In genomic region chr14:29005228-29005840, GRCm38 (mm10) we compare ENCODE assay signal across 19 mouse cellular contexts. TPM values are rescaled to one million over a fixed set of nuclear protein-coding genes. Genes with fewer than 3 reads are reported as not detected.
"Had no signal": no experiment of that assay in that cellular context is flagged by ENCODE, and none has a peak within 500 bp of the region (broad histone marks: within the 10 kb centered on the region; RNA-seq: fewer than 3 reads in every experiment).

No protein-coding gene starts in this region.

- H3K4me1 ChIP-seq: lung, embryonic 15.5 days; megakaryocyte, embryonic 14.5 days; stomach, embryonic 15.5 days had no signal

- H3K4me3 ChIP-seq: lung, embryonic 15.5 days; megakaryocyte, embryonic 14.5 days; midbrain, embryonic 13.5 days; midbrain, embryonic 15.5 days; neural tube, embryonic 12.5 days; stomach, embryonic 15.5 days had no signal

- DNase-seq: liver, postnatal 0 days; lung, adult 2 months; lung, postnatal 14 days; lung, postnatal 36 days; right cerebral cortex, postnatal 14 days; thymus, adult 2 months; thymus, postnatal 14 days; thymus, postnatal 36 days had no signal

- H3K9me3 ChIP-seq: lung, embryonic 15.5 days; midbrain, embryonic 13.5 days; midbrain, embryonic 15.5 days; neural tube, embryonic 12.5 days; stomach, embryonic 15.5 days had no signal

- H3K36me3 ChIP-seq: lung, embryonic 15.5 days; midbrain, embryonic 13.5 days; midbrain, embryonic 15.5 days; neural tube, embryonic 12.5 days; stomach, embryonic 15.5 days had no signal

- H3K4me2 ChIP-seq: lung, embryonic 15.5 days; midbrain, embryonic 11.5 days; midbrain, embryonic 13.5 days; midbrain, embryonic 15.5 days; neural tube, embryonic 12.5 days; stomach, embryonic 15.5 days had no signal

- ATAC-seq: liver, postnatal 0 days; lung, postnatal 0 days; midbrain, embryonic 13.5 days; midbrain, embryonic 15.5 days had no signal

- H3K27me3 ChIP-seq: lung, embryonic 15.5 days; megakaryocyte, embryonic 14.5 days; midbrain, embryonic 13.5 days; midbrain, embryonic 15.5 days; neural tube, embryonic 12.5 days; stomach, embryonic 15.5 days had no signal

- H3K27ac ChIP-seq: lung, embryonic 15.5 days; macrophage; midbrain, embryonic 13.5 days; midbrain, embryonic 15.5 days; neural tube, embryonic 12.5 days; stomach, embryonic 15.5 days; stomach, postnatal 0 days had no signal

- H3K9ac ChIP-seq: liver, postnatal 0 days; lung, embryonic 15.5 days; midbrain, embryonic 13.5 days; midbrain, embryonic 15.5 days; neural tube, embryonic 12.5 days; stomach, embryonic 15.5 days had no signal

RNA-seq across cellular contexts. Expression of gene Lrtm1, which starts 12.7 kb away (rescaled TPM):
- polyA plus RNA-seq: lung, embryonic 15.5 days; lung, postnatal 0 days; macrophage; spleen, adult 2 months; stomach, postnatal 0 days had no signal
